Mouse (Mus musculus) thymus, adult 2 months (tissue): ENCODE data around the gene Adamtsl5.

Experiments
- CTCF ChIP-seq: fragments of 200-500 bp; IDR thresholded peaks from 2 replicates; pipeline ENCODE4 v1.5.1; 2012; ENCODE audit warnings: mild to moderate bottlenecking, control low read depth, low read length, moderate library complexity, borderline replicate concordance; ENCODE audit not compliant: control insufficient read depth, poor library complexity, insufficient read depth; ENCODE audit errors: extremely low read depth
- POLR2A ChIP-seq: fragments of 200-500 bp; IDR thresholded peaks from 2 replicates; pipeline ENCODE4 v1.6.1; 2012; ENCODE audit warnings: mild to moderate bottlenecking, low read length, control low read depth, moderate library complexity; ENCODE audit not compliant: control insufficient read depth, poor library complexity, insufficient read depth; ENCODE audit errors: extremely low read depth

DNA sequence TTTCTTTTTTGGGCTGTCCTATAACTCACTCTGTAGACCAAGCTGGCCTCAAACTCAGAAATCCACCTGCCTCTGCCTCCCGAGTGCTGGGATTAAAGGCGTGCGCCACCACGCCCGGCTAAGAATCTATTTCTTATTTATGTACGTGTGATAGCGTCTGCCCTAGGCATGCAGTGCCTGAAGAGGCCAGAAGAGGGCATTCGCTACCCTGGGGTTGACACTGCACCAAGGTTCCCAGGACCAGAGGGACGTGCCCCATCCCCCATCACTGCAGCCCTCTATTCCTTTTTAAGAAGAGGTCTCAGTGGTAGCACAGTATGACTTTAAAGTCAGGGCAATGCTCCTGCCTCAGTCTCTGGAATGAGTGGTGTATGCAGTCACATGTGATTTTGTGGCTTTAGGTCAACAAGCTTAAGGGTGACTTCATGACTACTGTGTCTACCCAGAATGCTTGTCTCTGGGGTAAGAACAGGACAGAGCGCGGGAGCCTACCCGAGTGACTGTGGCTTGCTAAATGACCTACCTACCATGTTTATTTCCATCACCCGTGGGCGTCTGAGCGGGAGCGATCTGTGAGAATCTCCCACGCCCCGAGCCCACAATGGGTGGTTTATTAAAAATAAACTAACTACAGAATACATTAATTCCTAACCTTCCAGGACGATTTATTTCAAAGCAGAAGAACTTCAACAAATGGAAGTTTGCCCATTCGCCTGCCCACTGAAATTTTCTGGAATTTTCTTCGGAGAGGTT, 22.0 kb upstream of the Adamtsl5 start:
- TF ChIP-seq POLR2A: no peak
- TF ChIP-seq CTCF: no peak
